Mouse (Mus musculus) CD4-positive, CD25-positive, alpha-beta regulatory T cell, adult 2 months (primary cell): ENCODE measurements around the gene Slc5a5.
"Not testable (repeated sequence)": the region's sequence is repeated elsewhere in the genome, so short reads cannot be mapped to it uniquely, and the experiment has no call there.

ENCODE experiments used
- DNase-seq: peaks from one replicate; pipeline ENCODE4 v3.0.0-alpha.2; 2012; ENCODE audit warnings: low read depth, low spot score

The Slc5a5 gene

GRCm38 (mm10) chr8:70903112-70903511 is 10.6 kb upstream of the Slc5a5 start:
- no peak for DNase-seq

GRCm38 (mm10) chr8:70902211-70902610 is 9.7 kb upstream of the Slc5a5 start:
- DNase-seq, result no peak

- DNase-seq, result no peak
Observed at GRCm38 (mm10) chr8:70900872-70901387, 8.4 kb upstream of the Slc5a5 start.

GRCm38 (mm10) chr8:70899226-70899625 is 6.7 kb upstream of the Slc5a5 start:
- DNase-seq, result no peak

GRCm38 (mm10) chr8:70898661-70899198 is 6.2 kb upstream of the Slc5a5 start:
- DNase-seq, result no peak

- DNase-seq, result peak; percentile 92
Observed at GRCm38 (mm10) chr8:70897681-70898413, 5.3 kb upstream of the Slc5a5 start.

GRCm38 (mm10) chr8:70897021-70897680 is 4.6 kb upstream of the Slc5a5 start, which contains the start of gene Rpl18a:
Rpl18a (minus strand) TSS chr8:70897412.
- peak; percentile 98 for DNase-seq

GRCm38 (mm10) chr8:70896316-70897020 is 3.9 kb upstream of the Slc5a5 start:
- no peak for DNase-seq

- DNase-seq, result not testable (repeated sequence)
Observed at GRCm38 (mm10) chr8:70895571-70896259, 3.2 kb upstream of the Slc5a5 start.

GRCm38 (mm10) chr8:70894771-70895545 is 2.4 kb upstream of the Slc5a5 start:
- DNase-seq, result no peak

- no peak for DNase-seq
Observed at GRCm38 (mm10) chr8:70894385-70894720, 1.8 kb upstream of the Slc5a5 start.

GRCm38 (mm10) chr8:70893656-70894384 is 1.3 kb upstream of the Slc5a5 start:
- peak; percentile 89 for DNase-seq

- DNase-seq, result no peak
Observed at GRCm38 (mm10) chr8:70892896-70893655, 519 bp upstream of the Slc5a5 start.

GRCm38 (mm10) chr8:70891356-70891755 is 1.2 kb downstream of the Slc5a5 start:
- peak; percentile 64 for DNase-seq

GRCm38 (mm10) chr8:70890656-70891055 is 1.9 kb downstream of the Slc5a5 start:
- no peak for DNase-seq

- peak; percentile 66 for DNase-seq
Observed at GRCm38 (mm10) chr8:70887669-70888068, 4.9 kb downstream of the Slc5a5 start.

- DNase-seq, result peak; percentile 63
Observed at GRCm38 (mm10) chr8:70885612-70886011, 6.9 kb downstream of the Slc5a5 start.

- no peak for DNase-seq
Observed at GRCm38 (mm10) chr8:70884683-70885082, 7.9 kb downstream of the Slc5a5 start.

GRCm38 (mm10) chr8:70884186-70884585 is 8.4 kb downstream of the Slc5a5 start:
- no peak for DNase-seq
